ENCODE assay signal across 9 mouse cellular contexts in genomic region chr2:146290871-146291637, GRCm38 (mm10).
A peak's percentile ranks its signal among the peaks of the same experiment; 100 is the strongest.
DNase-seq lines count a peak whose midpoint lies in the region; ATAC-seq lines count a peak whose summit lies in the region.
"Had no signal": no experiment of that assay in that cellular context is flagged by ENCODE, and none has a peak within 500 bp of the region (broad histone marks: within the 10 kb centered on the region; RNA-seq: fewer than 3 reads in every experiment).

No protein-coding gene starts in this region.

- peak overlapping the region; percentile 10; the same call in 1 of the 2 replicates for H3K4me2 ChIP-seq in forebrain, embryonic 13.5 days
- no peak overlapping the region for H3K4me2 ChIP-seq in midbrain, embryonic 15.5 days
- H3K4me2 ChIP-seq: heart, embryonic 13.5 days had no signal

- H3K36me3 ChIP-seq in forebrain, embryonic 13.5 days (ENCODE audit: poor library complexity, severe bottlenecking) = no peaks in the 10 kb centered on the region
- no peaks in the 10 kb centered on the region for H3K36me3 ChIP-seq in midbrain, embryonic 15.5 days (replicated peaks)
- H3K36me3 ChIP-seq: heart, embryonic 13.5 days had no signal

- H3K4me1 ChIP-seq in forebrain, embryonic 13.5 days = peaks cover 63% of the 10 kb centered on the region
- peaks cover 30% of the 10 kb centered on the region for H3K4me1 ChIP-seq in midbrain, embryonic 15.5 days
- H3K4me1 ChIP-seq: heart, embryonic 13.5 days had no signal

- peak; percentile 93 for DNase-seq in brain, adult 2 months (ENCODE audit: low read depth, low spot score)
- peak; percentile 52 for DNase-seq in layer of hippocampus, adult 9-10 months (ENCODE audit: low spot score)
- DNase-seq in urinary bladder, postnatal 25 days (ENCODE audit: low spot score) = no peak
- DNase-seq in adrenal gland, postnatal 36 days = no peak
- DNase-seq in heart, postnatal 4 days = no peak
- no peak for DNase-seq in kidney, adult 18-20 months

- H3K9me3 ChIP-seq in forebrain, embryonic 13.5 days (replicated peaks) = no peaks in the 10 kb centered on the region
- H3K9me3 ChIP-seq in midbrain, embryonic 15.5 days = no peaks in the 10 kb centered on the region
- H3K9me3 ChIP-seq: heart, embryonic 13.5 days had no signal

- ATAC-seq in forebrain, embryonic 13.5 days = peak; percentile 97
- ATAC-seq in midbrain, embryonic 15.5 days (replicated peaks) = peak; percentile 93

- H3K9ac ChIP-seq in forebrain, embryonic 13.5 days = 0 out of 2 replicates have a peak overlapping the region, but pooled peaks have one; percentile 8
- H3K9ac ChIP-seq in midbrain, embryonic 15.5 days = no peak overlapping the region
- H3K9ac ChIP-seq: heart, embryonic 13.5 days had no signal

- H3K27me3 ChIP-seq in forebrain, embryonic 13.5 days = no peaks in the 10 kb centered on the region
- H3K27me3 ChIP-seq in midbrain, embryonic 15.5 days (replicated peaks) = no peaks in the 10 kb centered on the region
- H3K27me3 ChIP-seq: heart, embryonic 13.5 days had no signal

- WGBS in forebrain, embryonic 13.5 days = 3% methylated on average over 14 of the region's 14 CpGs
- 7% methylated on average over 14 of the region's 14 CpGs for WGBS in midbrain, embryonic 15.5 days

- no peak overlapping the region for H3K4me3 ChIP-seq in forebrain, embryonic 13.5 days
- H3K4me3 ChIP-seq in midbrain, embryonic 15.5 days = no peak overlapping the region
- H3K4me3 ChIP-seq: heart, embryonic 13.5 days had no signal

- peak overlapping the region; percentile 85 for H3K27ac ChIP-seq in forebrain, embryonic 13.5 days
- peak overlapping the region; percentile 62 for H3K27ac ChIP-seq in midbrain, embryonic 15.5 days
- H3K27ac ChIP-seq: heart, embryonic 13.5 days had no signal

Comparison
In these comparisons a context has a peak if more than half of its experiments do, and no peak if none do; other contexts are left out.
1. DNase-seq: peak in brain, adult 2 months (single experiment) and layer of hippocampus, adult 9-10 months (single experiment); none in urinary bladder, postnatal 25 days (single experiment), adrenal gland, postnatal 36 days (0 of 2), heart, postnatal 4 days (single experiment) and kidney, adult 18-20 months (single experiment).